Mouse (Mus musculus): Measurements from ENCODE around the gene Ankrd50. TPM values are rescaled to one million over a fixed set of nuclear protein-coding genes. Genes with fewer than 3 reads are reported as not detected.

The Ankrd50 gene
- 24.2 and 26.6 TPM in 2 replicates for polyA plus RNA-seq (2014; fragmentation: Nextera tagmentation; extraction: Ambion mirVana)

DNA sequence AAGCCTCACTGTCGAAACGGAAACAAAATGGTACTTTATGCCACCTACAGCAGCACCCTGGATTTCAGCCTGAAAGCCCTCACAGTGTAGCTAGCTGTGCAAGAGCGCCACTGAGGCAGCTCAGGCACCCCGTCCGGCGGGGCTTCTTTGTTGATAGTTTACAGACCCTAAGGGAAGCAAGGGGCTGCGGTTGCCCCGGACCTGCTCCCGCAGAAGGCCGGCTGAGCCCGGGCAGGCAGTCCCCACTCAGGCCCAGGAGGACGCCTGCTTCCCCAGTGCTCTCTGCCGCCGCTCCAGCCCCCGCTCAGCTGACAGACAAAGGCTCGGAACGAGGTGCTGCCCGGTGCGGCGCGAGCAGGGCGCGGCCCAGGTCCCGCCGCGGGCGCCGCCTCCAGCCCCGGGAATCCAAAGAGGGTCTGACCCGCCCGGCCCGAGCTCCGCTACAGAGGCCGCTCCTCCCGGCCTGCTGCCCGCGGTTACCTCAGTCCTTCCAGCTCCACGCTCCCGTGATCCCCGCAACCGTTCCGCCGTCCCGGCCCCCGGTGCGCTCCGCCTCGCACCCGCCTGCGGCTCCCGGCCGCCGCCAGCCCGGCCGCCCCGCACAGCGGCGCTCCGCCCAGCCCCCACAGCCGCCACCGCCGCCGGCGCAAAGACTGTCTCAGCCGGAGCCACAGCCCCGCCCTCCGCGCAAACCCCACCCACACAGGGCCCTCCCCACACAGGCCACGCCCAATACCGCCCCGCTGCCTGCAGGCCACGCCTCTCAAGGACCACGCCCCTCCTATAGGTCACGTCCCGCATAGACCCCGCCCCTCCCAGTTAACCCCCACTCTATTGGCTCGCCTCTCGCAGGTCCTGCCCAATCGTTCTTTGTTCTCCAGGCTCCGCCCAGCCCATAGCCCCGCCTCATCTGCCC lies at the start of gene Ankrd50:
Gene Ankrd50, minus strand, starts transcription at position 654 of the 916 bp plus-strand sequence.
- Histone ChIP-seq H3K36me3 (ENCODE audit: control insufficient read depth, insufficient read depth, low read length) (0 out of 2 replicates have a peak, but pooled peaks cover 6% of the 10 kb centered on the region), H3K27me3 (ENCODE audit: control insufficient read depth, insufficient read depth, low read length) (no peaks in the 10 kb centered on the region), H3K9ac (replicated peaks; ENCODE audit: low read depth, low read length) (peak within 1 kb of the TSS; percentile 89), H3K4me3 (ENCODE audit: low read depth, low read length) (peak within 1 kb of the TSS; percentile 92), H3K4me1 (ENCODE audit: control insufficient read depth, insufficient read depth, low read length) (peaks cover 20% of the 10 kb centered on the region), H3K9me3 (ENCODE audit: control insufficient read depth, low read depth, low read length) (no peaks in the 10 kb centered on the region), H3K27ac (ENCODE audit: low read length) (peak within 1 kb of the TSS; percentile 94), H3K4me2 (replicated peaks; ENCODE audit: low read depth, low read length) (peak within 1 kb of the TSS; percentile 75)
- peak; percentile 98 for ATAC-seq (ENCODE audit: insufficient number of reproducible peaks, insufficient read depth, low FRiP score, low read depth)
- WGBS, result under 1% methylated on average over 81 of the region's 81 CpGs

DNA sequence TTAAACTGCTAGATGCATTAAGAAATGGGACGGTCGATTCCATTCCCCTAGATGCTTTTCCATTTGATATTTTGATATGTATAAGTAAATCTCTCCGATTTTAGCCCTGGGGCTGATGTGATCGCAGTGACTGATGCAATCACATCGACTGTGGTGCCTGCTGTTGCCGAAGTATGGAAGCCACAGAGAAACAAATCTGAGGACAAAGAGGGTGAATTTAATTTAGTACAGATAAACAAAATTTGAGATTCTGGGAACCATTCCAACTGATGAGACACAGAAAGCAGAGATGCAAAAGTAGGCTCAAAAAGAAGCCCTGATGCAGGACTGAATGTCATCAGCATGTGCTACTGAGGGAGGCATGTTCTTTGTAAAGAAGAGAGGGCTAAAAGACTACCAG lies 49.6 kb upstream of the Ankrd50 start:
- WGBS, result 72% methylated on average over 6 of the region's 6 CpGs
- H3K36me3 ChIP-seq (ENCODE audit: control insufficient read depth, insufficient read depth, low read length), result no peaks in the 10 kb centered on the region
- no peak overlapping the region for H3K27ac ChIP-seq (ENCODE audit: low read length)
- H3K27me3 ChIP-seq (ENCODE audit: control insufficient read depth, insufficient read depth, low read length), result no peaks in the 10 kb centered on the region
- H3K4me1 ChIP-seq (ENCODE audit: control insufficient read depth, insufficient read depth, low read length), result no peaks in the 10 kb centered on the region
- no peak overlapping the region for H3K4me3 ChIP-seq (ENCODE audit: low read depth, low read length)
- H3K9me3 ChIP-seq (ENCODE audit: control insufficient read depth, low read depth, low read length), result no peaks in the 10 kb centered on the region
- no peak overlapping the region for H3K9ac ChIP-seq (replicated peaks; ENCODE audit: low read depth, low read length)
- no peak overlapping the region for H3K4me2 ChIP-seq (replicated peaks; ENCODE audit: low read depth, low read length)
- no peak for ATAC-seq (ENCODE audit: insufficient number of reproducible peaks, insufficient read depth, low FRiP score, low read depth)

DNA sequence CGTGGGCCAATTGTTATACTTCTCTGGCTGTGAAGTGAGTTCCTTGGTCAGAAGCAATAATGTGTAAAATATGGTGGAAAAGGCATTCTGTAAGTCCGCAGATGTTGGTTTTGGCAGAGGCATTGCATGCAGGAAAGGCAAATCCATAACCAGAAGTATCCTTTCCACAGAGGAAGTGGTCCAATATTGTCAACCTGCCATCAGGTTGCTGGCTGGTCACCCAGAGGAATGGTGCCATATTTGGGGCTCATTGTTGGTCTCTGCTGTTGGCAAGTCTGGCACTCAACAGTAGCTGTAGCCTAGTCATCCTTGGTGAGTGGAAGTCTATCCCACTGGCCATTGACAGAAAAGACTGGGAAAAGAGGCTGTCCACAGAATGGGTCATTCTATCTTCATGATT lies 35.8 kb upstream of the Ankrd50 start:
- WGBS, result 94% methylated on average over 2 of the region's 2 CpGs
- Histone ChIP-seq H3K27me3 (ENCODE audit: control insufficient read depth, insufficient read depth, low read length) (no peaks in the 10 kb centered on the region), H3K9ac (replicated peaks; ENCODE audit: low read depth, low read length) (no peak overlapping the region), H3K9me3 (ENCODE audit: control insufficient read depth, low read depth, low read length) (no peaks in the 10 kb centered on the region), H3K4me2 (replicated peaks; ENCODE audit: low read depth, low read length) (no peak overlapping the region), H3K4me3 (ENCODE audit: low read depth, low read length) (no peak overlapping the region), H3K36me3 (ENCODE audit: control insufficient read depth, insufficient read depth, low read length) (no peaks in the 10 kb centered on the region), H3K4me1 (ENCODE audit: control insufficient read depth, insufficient read depth, low read length) (no peaks in the 10 kb centered on the region), H3K27ac (ENCODE audit: low read length) (no peak overlapping the region)
- no peak for ATAC-seq (ENCODE audit: insufficient number of reproducible peaks, insufficient read depth, low FRiP score, low read depth)

DNA sequence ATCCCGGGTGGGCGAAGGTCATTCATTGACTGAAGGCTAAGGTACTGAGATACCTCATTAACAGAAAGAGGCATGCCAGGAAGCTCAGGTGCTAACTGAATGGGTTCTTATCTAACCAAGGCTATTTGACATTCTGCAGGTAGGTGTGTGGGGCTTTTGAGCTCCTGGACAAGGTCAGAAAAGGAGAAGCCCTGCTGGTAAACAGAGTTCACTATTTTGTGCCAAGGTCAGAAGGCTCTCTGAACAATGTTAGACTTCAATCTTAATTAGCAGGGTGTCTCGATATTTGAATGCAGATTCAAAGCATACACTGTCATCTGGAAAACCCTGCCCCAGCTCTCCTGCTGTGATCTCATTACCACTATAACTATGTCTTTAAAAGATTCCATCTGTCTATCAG lies 35.3 kb upstream of the Ankrd50 start:
- WGBS, result 74% methylated on average over 3 of the region's 3 CpGs
- no peak for ATAC-seq (ENCODE audit: insufficient number of reproducible peaks, insufficient read depth, low FRiP score, low read depth)
- Histone ChIP-seq H3K36me3 (ENCODE audit: control insufficient read depth, insufficient read depth, low read length) (no peaks in the 10 kb centered on the region), H3K4me2 (replicated peaks; ENCODE audit: low read depth, low read length) (no peak overlapping the region), H3K4me3 (ENCODE audit: low read depth, low read length) (no peak overlapping the region), H3K27me3 (ENCODE audit: control insufficient read depth, insufficient read depth, low read length) (no peaks in the 10 kb centered on the region), H3K9ac (replicated peaks; ENCODE audit: low read depth, low read length) (no peak overlapping the region), H3K27ac (ENCODE audit: low read length) (no peak overlapping the region), H3K9me3 (ENCODE audit: control insufficient read depth, low read depth, low read length) (no peaks in the 10 kb centered on the region), H3K4me1 (ENCODE audit: control insufficient read depth, insufficient read depth, low read length) (no peaks in the 10 kb centered on the region)

DNA sequence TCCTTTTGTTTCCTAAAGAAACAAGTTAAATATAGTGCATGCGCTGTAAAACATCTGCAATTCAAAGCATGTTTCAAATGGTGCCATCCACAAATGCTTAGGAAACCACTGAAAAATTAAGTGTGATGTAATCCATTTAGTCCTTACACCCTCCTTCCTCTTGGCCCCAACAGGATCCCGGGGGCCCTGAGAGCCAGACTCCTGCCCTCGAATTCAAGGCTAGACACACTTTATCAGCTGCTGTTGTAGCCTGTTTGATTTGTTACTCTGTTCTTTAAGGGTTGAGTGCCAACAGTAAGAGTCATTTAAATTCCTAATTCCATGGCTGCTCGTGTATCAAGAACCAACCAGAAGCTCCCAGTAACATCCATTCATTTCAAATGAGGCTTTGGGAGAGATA lies 19.0 kb upstream of the Ankrd50 start:
- ATAC-seq (ENCODE audit: insufficient number of reproducible peaks, insufficient read depth, low FRiP score, low read depth), result no peak
- no peak overlapping the region for H3K27ac ChIP-seq (ENCODE audit: low read length)
- no peak overlapping the region for H3K4me2 ChIP-seq (replicated peaks; ENCODE audit: low read depth, low read length)
- no peak overlapping the region for H3K4me3 ChIP-seq (ENCODE audit: low read depth, low read length)
- no peaks in the 10 kb centered on the region for H3K36me3 ChIP-seq (ENCODE audit: control insufficient read depth, insufficient read depth, low read length)
- H3K27me3 ChIP-seq (ENCODE audit: control insufficient read depth, insufficient read depth, low read length), result no peaks in the 10 kb centered on the region
- no peaks in the 10 kb centered on the region for H3K9me3 ChIP-seq (ENCODE audit: control insufficient read depth, low read depth, low read length)
- no peaks in the 10 kb centered on the region for H3K4me1 ChIP-seq (ENCODE audit: control insufficient read depth, insufficient read depth, low read length)
- H3K9ac ChIP-seq (replicated peaks; ENCODE audit: low read depth, low read length), result no peak overlapping the region
- WGBS, result 65% methylated on average over 4 of the region's 4 CpGs

DNA sequence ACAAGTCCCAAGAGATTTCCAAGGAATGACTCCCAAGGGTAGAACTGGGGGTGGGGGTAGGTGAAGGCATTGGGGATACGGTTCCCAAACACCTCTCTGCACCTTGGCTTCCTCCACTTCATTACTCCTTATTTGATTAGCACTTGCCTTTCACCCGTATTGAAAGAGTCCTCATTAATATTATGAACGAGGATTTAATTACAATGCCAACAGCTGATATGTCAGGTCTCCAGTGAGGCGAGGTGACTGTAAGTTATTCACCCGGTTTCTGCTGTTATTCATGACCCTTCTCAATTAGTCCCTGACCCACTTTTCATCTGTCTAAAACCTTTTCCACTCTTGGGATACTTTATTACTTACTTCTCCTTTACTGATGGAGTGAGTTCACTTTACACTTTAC lies 17.5 kb upstream of the Ankrd50 start:
- no peak overlapping the region for H3K9ac ChIP-seq (replicated peaks; ENCODE audit: low read depth, low read length)
- H3K4me3 ChIP-seq (ENCODE audit: low read depth, low read length), result no peak overlapping the region
- no peaks in the 10 kb centered on the region for H3K4me1 ChIP-seq (ENCODE audit: control insufficient read depth, insufficient read depth, low read length)
- ATAC-seq (ENCODE audit: insufficient number of reproducible peaks, insufficient read depth, low FRiP score, low read depth), result no peak
- H3K27ac ChIP-seq (ENCODE audit: low read length), result no peak overlapping the region
- 63% methylated on average over 5 of the region's 5 CpGs for WGBS
- no peaks in the 10 kb centered on the region for H3K27me3 ChIP-seq (ENCODE audit: control insufficient read depth, insufficient read depth, low read length)
- H3K9me3 ChIP-seq (ENCODE audit: control insufficient read depth, low read depth, low read length), result no peaks in the 10 kb centered on the region
- no peak overlapping the region for H3K4me2 ChIP-seq (replicated peaks; ENCODE audit: low read depth, low read length)
- H3K36me3 ChIP-seq (ENCODE audit: control insufficient read depth, insufficient read depth, low read length), result no peaks in the 10 kb centered on the region

DNA sequence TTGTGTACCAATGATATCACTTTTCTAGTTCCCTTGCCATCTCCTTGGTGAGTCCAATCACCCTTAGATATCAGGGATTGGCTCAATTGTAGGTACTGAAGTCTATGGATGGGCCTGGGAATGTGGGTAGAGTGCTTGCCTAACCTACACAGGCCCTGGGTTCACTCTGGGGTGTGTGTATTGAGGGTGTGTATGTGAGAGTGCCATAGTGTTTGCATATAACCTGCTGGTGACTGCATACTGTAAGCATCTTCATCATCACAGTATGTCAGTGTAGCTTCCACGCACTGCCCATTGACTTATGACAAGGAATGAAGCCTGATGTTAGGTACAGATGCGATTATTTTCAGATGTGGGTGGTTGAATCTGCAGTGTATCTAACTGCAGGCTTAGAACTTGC lies 17.1 kb upstream of the Ankrd50 start:
- Histone ChIP-seq H3K4me2 (replicated peaks; ENCODE audit: low read depth, low read length) (no peak overlapping the region), H3K9ac (replicated peaks; ENCODE audit: low read depth, low read length) (no peak overlapping the region), H3K27ac (ENCODE audit: low read length) (no peak overlapping the region), H3K4me1 (ENCODE audit: control insufficient read depth, insufficient read depth, low read length) (no peaks in the 10 kb centered on the region), H3K9me3 (ENCODE audit: control insufficient read depth, low read depth, low read length) (no peaks in the 10 kb centered on the region), H3K4me3 (ENCODE audit: low read depth, low read length) (no peak overlapping the region), H3K27me3 (ENCODE audit: control insufficient read depth, insufficient read depth, low read length) (no peaks in the 10 kb centered on the region), H3K36me3 (ENCODE audit: control insufficient read depth, insufficient read depth, low read length) (no peaks in the 10 kb centered on the region)
- WGBS, result 88% methylated on average over 2 of the region's 2 CpGs
- ATAC-seq (ENCODE audit: insufficient number of reproducible peaks, insufficient read depth, low FRiP score, low read depth), result no peak

DNA sequence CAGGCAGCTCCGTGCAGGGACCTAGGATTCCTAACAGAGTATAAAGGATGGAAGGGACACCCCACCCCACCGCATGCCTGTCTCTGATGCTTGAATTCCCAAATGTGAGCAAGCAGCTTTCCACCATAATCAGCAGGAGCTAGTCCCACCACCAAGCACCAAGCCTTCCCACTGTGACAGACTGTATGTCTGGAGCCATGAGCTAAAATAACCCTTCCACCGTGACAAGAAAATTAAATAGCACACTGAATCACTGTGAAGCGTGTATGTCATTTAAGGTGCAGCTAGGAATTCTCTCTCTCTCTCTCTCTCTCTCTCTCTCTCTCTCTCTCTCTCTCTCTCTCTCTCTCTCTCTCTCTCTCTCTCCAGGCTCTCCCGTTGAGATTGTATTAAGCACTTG lies 16.7 kb upstream of the Ankrd50 start:
- Histone ChIP-seq H3K27ac (ENCODE audit: low read length) (no peak overlapping the region), H3K4me3 (ENCODE audit: low read depth, low read length) (no peak overlapping the region), H3K4me1 (ENCODE audit: control insufficient read depth, insufficient read depth, low read length) (no peaks in the 10 kb centered on the region), H3K27me3 (ENCODE audit: control insufficient read depth, insufficient read depth, low read length) (no peaks in the 10 kb centered on the region), H3K9me3 (ENCODE audit: control insufficient read depth, low read depth, low read length) (no peaks in the 10 kb centered on the region), H3K4me2 (replicated peaks; ENCODE audit: low read depth, low read length) (no peak overlapping the region), H3K9ac (replicated peaks; ENCODE audit: low read depth, low read length) (no peak overlapping the region), H3K36me3 (ENCODE audit: control insufficient read depth, insufficient read depth, low read length) (no peaks in the 10 kb centered on the region)
- 79% methylated on average over 5 of the region's 5 CpGs for whole genome bisulfite sequencing
- ATAC-seq (ENCODE audit: insufficient number of reproducible peaks, insufficient read depth, low FRiP score, low read depth), result no peak

Data from stomach, embryonic 14.5 days (tissue).